Mouse (Mus musculus): ENCODE data around the gene Nav3.

- TF ChIP-seq POLR2A (IDR thresholded peaks at IDR 0.05; ENCODE audit: borderline replicate concordance, extremely low read depth, insufficient read depth, insufficient read length, poor library complexity, severe bottlenecking) (no peak), CTCF (IDR thresholded peaks at IDR 0.05; ENCODE audit: borderline replicate concordance, extremely low read depth, insufficient read depth, insufficient read length) (no peak)
These were observed 126.4 kb downstream of the Nav3 start for GRCm38 (mm10) chr10:110329629-110330028.
